In genomic region chr13:114304684-114305083, GRCm38 (mm10) we compare ENCODE assay signal across 12 mouse cellular contexts.
"Had no signal": no experiment of that assay in that cellular context is flagged by ENCODE, and none has a peak within 500 bp of the region (broad histone marks: within the 10 kb centered on the region; RNA-seq: fewer than 3 reads in every experiment).

No protein-coding gene starts in this region.

- H3K4me3 ChIP-seq: intestine, embryonic 15.5 days; limb, embryonic 13.5 days; midbrain, embryonic 12.5 days; myocyte; neural tube, embryonic 12.5 days had no signal

- DNase-seq: kidney, adult 18-20 months; kidney, postnatal 14 days; left cerebral cortex, postnatal 4 days; lung, adult 18-20 months; thymus, adult 2 months; thymus, postnatal 25 days had no signal

- H3K9me3 ChIP-seq: intestine, embryonic 15.5 days; limb, embryonic 13.5 days; midbrain, embryonic 12.5 days; neural tube, embryonic 12.5 days had no signal

- H3K27ac ChIP-seq: intestine, embryonic 15.5 days; limb, embryonic 13.5 days; liver, embryonic 14.5 days; midbrain, embryonic 12.5 days; neural tube, embryonic 12.5 days had no signal

- H3K4me1 ChIP-seq: intestine, embryonic 15.5 days; limb, embryonic 13.5 days; midbrain, embryonic 12.5 days; neural tube, embryonic 12.5 days had no signal

- H3K4me2 ChIP-seq: intestine, embryonic 15.5 days; limb, embryonic 13.5 days; midbrain, embryonic 12.5 days; neural tube, embryonic 12.5 days had no signal

- H3K27me3 ChIP-seq: intestine, embryonic 15.5 days; limb, embryonic 13.5 days; midbrain, embryonic 12.5 days; neural tube, embryonic 12.5 days had no signal

- ATAC-seq: intestine, embryonic 15.5 days had no signal

- H3K9ac ChIP-seq: intestine, embryonic 15.5 days; limb, embryonic 13.5 days; liver, embryonic 14.5 days; midbrain, embryonic 12.5 days; neural tube, embryonic 12.5 days had no signal

- H3K36me3 ChIP-seq: intestine, embryonic 15.5 days; midbrain, embryonic 12.5 days; neural tube, embryonic 12.5 days had no signal
